Mouse (Mus musculus) cortical plate, adult 2 months (tissue): ENCODE results near the gene Ubc.

Experiments used
- CTCF ChIP-seq: fragments of 200-500 bp; IDR thresholded peaks from 2 replicates; pipeline ENCODE4 v1.5.1; 2011; ENCODE audit warnings: mild to moderate bottlenecking, control low read depth, low read length; ENCODE audit not compliant: insufficient read depth; ENCODE audit errors: extremely low read depth
- POLR2A ChIP-seq: fragments of 200-500 bp; IDR thresholded peaks from 2 replicates; pipeline ENCODE4 v1.6.1; 2011; ENCODE audit warnings: mild to moderate bottlenecking, low read length, control low read depth; ENCODE audit not compliant: insufficient read depth; ENCODE audit errors: extremely low read depth

GRCm38 (mm10) chr5:125341459-125342090 lies 48.4 kb downstream of the Ubc start:
- TF ChIP-seq POLR2A: no peak
- no peak for TF ChIP-seq CTCF
